Mouse (Mus musculus) kidney, embryonic 14.5 days (tissue): ENCODE measurements around the gene Casc4. TPM values are rescaled to one million over a fixed set of nuclear protein-coding genes. Genes with fewer than 3 reads are reported as not detected.

Source experiments
- ATAC-seq: fragments of 200-750 bp; cut with Nextera tagmentation; 2 replicates; pipeline ENCODE4 v1.8.0; 2017; ENCODE audit warnings: moderate number of reproducible peaks, mild to moderate bottlenecking, moderate TSS enrichment, moderate library complexity; ENCODE audit not compliant: low FRiP score, low TSS enrichment
- H3K27ac ChIP-seq: fragments of 300-500 bp; sonication (generic); 2 replicates; pipeline ENCODE4 v1.5.1; 2014; ENCODE audit warnings: low read depth, mild to moderate bottlenecking, low read length, moderate library complexity, mixed read lengths
- H3K27me3 ChIP-seq: fragments of 300-500 bp; sonication (generic); 2 replicates; pipeline ENCODE4 v1.6.1; 2014; ENCODE audit warnings: mild to moderate bottlenecking, low read length; ENCODE audit not compliant: control insufficient read depth, insufficient read depth
- H3K36me3 ChIP-seq: fragments of 300-500 bp; sonication (generic); 2 replicates; pipeline ENCODE4 v1.6.1; 2014; ENCODE audit warnings: low read length, mixed read lengths; ENCODE audit not compliant: control insufficient read depth, insufficient read depth
- H3K4me1 ChIP-seq: fragments of 300-500 bp; sonication (generic); 2 replicates; pipeline ENCODE4 v1.6.1; 2014; ENCODE audit warnings: low read length, mixed read lengths; ENCODE audit not compliant: control insufficient read depth, insufficient read depth
- H3K4me2 ChIP-seq: fragments of 300-500 bp; sonication (generic); replicated peaks from 2 replicates; pipeline ENCODE4 v1.6.1; 2014; ENCODE audit warnings: low read depth, mild to moderate bottlenecking, low read length
- H3K4me3 ChIP-seq: fragments of 300-500 bp; sonication (generic); 2 replicates; pipeline ENCODE4 v1.5.1; 2014; ENCODE audit warnings: mild to moderate bottlenecking, low read length
- H3K9ac ChIP-seq: fragments of 300-500 bp; sonication (generic); 2 replicates; pipeline ENCODE4 v1.6.1; 2014; ENCODE audit warnings: low read depth, mild to moderate bottlenecking, low read length, moderate library complexity
- H3K9me3 ChIP-seq: fragments of 300-500 bp; sonication (generic); 2 replicates; pipeline ENCODE4 v1.6.1; 2016; ENCODE audit warnings: low read length; ENCODE audit not compliant: control insufficient read depth
- whole genome bisulfite sequencing: fragments of 180-500 bp; shearing (Covaris S2); extraction: QIAGEN DNeasy Blood & Tissue Kit; methylation state at CpG from one replicate; pipeline ENCODE4 v1.1.7; 2014; 5-methylcytosine and 5-hydroxymethylcytosine counted together
- polyA plus RNA-seq: library from polyadenylated mRNA; unstranded; fragments of >200 nt; fragmentation: Nextera tagmentation; extraction: Ambion mirVana; gene quantifications from 2 replicates; pipeline ENCODE4 v1.2.1, GENCODE M21; 2014

Casc4 gene
- polyA plus RNA-seq, 1 experiment from 2014 or later: 25.5 TPM

DNA sequence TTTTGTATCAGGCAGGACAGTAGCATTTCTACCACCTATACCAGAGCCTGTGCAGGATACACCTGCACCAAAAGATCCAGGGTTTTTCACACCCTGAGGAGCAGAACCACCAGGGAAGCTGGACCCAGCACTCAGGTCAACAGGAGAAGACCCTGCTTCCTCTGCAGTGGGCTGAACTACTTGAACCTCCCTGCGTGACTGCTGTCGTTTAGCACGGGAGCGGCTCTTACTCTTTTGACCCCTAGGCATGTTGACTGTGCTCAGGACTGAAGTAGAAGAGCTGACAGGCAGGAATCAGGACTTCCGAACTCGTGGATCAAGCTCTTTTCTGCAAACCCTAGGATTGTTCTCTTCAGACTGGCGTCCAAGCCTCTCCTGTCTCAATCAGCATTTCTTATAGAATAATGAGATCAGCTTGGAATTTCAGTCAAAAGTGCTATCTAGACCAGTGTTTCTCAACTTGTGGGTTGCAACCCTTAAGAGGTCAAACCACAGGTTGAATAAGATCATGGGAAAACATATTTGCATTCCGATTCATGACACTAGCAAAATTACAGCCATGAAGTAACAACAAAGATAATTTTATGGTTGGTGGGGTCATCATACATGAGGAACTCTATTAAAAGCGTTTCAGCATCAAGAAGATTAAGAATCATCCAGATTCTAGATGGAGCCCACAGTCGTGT lies 88.3 kb downstream of the Casc4 start:
- Histone ChIP-seq H3K4me1 (peaks cover 10% of the 10 kb centered on the region), H3K4me3 (peak overlapping the region; percentile 83), H3K4me2 (peak overlapping the region; percentile 50), H3K27me3 (no peaks in the 10 kb centered on the region), H3K27ac (peak overlapping the region; percentile 95), H3K36me3 (peaks cover 5% of the 10 kb centered on the region), H3K9me3 (no peaks in the 10 kb centered on the region), H3K9ac (peak overlapping the region; percentile 87; the same call in 1 of the 2 replicates)
- 11% methylated on average over 10 of the region's 10 CpGs for WGBS
- ATAC-seq: no peak

GRCm38 (mm10) chr2:121955765-121956223 lies 89.0 kb downstream of the Casc4 start, which contains the start of the genes Ctdspl2 and Mageb3:
Ctdspl2 (plus strand) TSS chr2:121956001.
Mageb3 (minus strand) TSS chr2:121956092.
- H3K4me2 ChIP-seq: peak within 1 kb of the TSS; percentile 73
- peaks cover 8% of the 10 kb centered on the region for H3K36me3 ChIP-seq
- 0% methylated on average over 43 of the region's 48 CpGs for WGBS
- peak within 1 kb of the TSS; percentile 87 for H3K9ac ChIP-seq
- H3K4me3 ChIP-seq: peak within 1 kb of the TSS; percentile 83
- ATAC-seq: peak; percentile 98
- H3K27me3 ChIP-seq: no peaks in the 10 kb centered on the region
- H3K4me1 ChIP-seq: peaks cover 10% of the 10 kb centered on the region
- no peaks in the 10 kb centered on the region for H3K9me3 ChIP-seq
- H3K27ac ChIP-seq: peak within 1 kb of the TSS; percentile 95

DNA sequence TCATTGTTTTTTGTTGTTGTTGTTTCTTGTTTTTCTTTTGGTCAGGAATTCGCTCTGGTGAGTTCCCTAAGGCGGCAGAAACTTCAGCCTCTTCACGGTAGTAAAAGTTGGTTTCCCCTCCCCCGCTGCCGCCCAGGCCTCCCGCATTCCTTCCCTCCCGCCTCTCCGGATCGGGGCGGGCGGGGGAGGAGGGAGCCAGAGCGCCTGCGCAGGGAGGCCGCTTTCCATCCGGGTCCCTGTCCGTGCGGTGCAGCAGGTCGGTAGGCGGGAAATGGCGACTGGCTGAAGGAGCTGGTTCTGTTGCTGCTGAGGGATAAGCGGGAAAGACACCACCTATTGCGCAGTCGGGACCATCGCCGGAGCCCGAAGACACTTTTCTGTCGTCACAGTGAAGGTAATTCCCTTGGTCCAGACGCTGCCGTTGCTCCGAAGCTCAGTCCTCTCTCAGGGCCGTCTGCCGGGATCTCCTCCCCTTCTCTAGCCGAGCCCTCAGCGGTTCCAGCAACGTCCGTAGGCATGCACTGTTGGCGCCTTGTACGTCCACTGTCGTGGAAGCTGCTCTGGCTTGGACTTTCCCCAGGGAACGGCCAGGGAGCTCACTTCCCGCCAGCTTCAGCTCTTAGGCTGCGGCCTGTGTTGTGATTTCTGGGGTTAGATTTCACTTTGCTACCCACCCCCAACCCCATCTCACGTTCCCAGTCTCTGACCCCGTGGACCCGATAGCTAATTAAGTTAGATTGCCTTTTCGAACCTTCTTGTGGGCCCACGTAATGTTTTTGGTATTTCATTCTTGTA lies 89.7 kb downstream of the Casc4 start:
- H3K27me3 ChIP-seq: no peaks in the 10 kb centered on the region
- H3K36me3 ChIP-seq: peaks cover 10% of the 10 kb centered on the region
- peak overlapping the region; percentile 73 for H3K4me2 ChIP-seq
- no peaks in the 10 kb centered on the region for H3K9me3 ChIP-seq
- peak overlapping the region; percentile 87 for H3K9ac ChIP-seq
- ATAC-seq: peak; percentile 94
- H3K27ac ChIP-seq: peak overlapping the region; percentile 95
- under 1% methylated on average over 46 of the region's 47 CpGs for WGBS
- H3K4me1 ChIP-seq: peaks cover 10% of the 10 kb centered on the region
- peak overlapping the region; percentile 83 for H3K4me3 ChIP-seq

DNA sequence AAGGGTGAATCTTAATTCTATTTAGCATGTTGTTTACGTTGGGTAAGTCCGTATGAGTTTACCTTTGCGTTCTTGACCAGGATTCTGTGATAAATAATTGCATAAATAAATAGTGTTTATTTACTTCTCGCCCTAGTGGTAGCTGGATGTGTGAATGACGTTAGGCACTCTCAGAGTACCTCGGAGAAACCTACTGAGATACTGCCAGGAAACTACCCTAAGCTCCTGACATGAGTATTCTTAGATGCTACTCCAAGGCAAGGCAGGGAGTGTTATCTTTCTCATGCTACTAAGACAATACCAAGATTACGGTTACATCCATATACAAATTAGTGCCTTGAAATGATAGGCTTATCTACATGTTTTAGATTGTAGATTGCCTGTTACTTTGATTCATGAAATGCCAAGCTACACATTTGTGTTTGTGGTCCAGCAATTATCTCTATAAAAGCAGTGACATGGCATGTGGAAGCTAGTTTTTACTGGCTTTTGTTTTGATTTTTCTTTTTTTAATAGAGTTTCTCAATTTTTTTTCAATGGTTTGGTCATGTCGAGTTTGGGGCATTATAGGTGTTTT lies 90.5 kb downstream of the Casc4 start:
- H3K27me3 ChIP-seq: no peaks in the 10 kb centered on the region
- H3K4me1 ChIP-seq: peaks cover 10% of the 10 kb centered on the region
- peak overlapping the region; percentile 95 for H3K27ac ChIP-seq
- WGBS: 6% methylated on average over 8 of the region's 8 CpGs
- peak overlapping the region; percentile 83 for H3K4me3 ChIP-seq
- no peak for ATAC-seq
- no peaks in the 10 kb centered on the region for H3K9me3 ChIP-seq
- peak overlapping the region; percentile 87 for H3K9ac ChIP-seq
- H3K4me2 ChIP-seq: peak overlapping the region; percentile 73
- H3K36me3 ChIP-seq: peaks cover 17% of the 10 kb centered on the region

Other genes with a start within 250 kb of the Casc4 start
- 1.7 and 2.8 TPM in 2 replicates for gene Frmd5, start 59.9 kb upstream of the Casc4 start, polyA plus RNA-seq
- gene Ctdspl2, start 89.0 kb downstream of the Casc4 start, polyA plus RNA-seq: 44.8 and 64.5 TPM in 2 replicates
- 0.10 and 0.18 TPM in 2 replicates for gene Mageb3, start 89.1 kb downstream of the Casc4 start, polyA plus RNA-seq
- gene Eif3j1, start 161.6 kb downstream of the Casc4 start, polyA plus RNA-seq: 12.6 and 14.9 TPM in 2 replicates